ENCODE assay signal across 17 mouse cellular contexts in the genomic region with DNA sequence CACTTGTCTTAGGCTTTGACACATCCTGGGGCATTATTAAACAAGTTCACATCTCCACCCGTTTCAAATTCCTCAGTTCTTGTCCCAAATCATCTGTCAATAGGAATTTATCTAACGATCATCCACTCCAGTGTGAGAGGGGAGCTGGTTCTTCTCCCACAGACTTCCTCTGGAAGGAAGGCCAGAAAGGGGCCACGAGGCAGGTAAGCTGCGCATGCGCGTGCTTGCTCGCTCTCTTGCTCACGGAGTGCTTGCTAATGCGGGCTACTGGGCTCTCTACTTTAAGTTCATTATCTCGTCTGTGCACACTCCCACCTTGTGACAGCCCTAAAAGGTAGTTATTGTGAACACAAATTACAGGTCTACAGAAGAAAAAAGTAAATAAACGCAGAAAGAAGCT. TPM values are rescaled to one million over a fixed set of nuclear protein-coding genes. Genes with fewer than 3 reads are reported as not detected.
DNase-seq lines count a peak whose midpoint lies in the region; ATAC-seq and TF ChIP-seq lines count a peak whose summit lies in the region.
"Had no signal": no experiment of that assay in that cellular context is flagged by ENCODE, and none has a peak within 500 bp of the region (broad histone marks: within the 10 kb centered on the region; RNA-seq: fewer than 3 reads in every experiment).

No protein-coding gene starts in this region.

- no peaks in the 10 kb centered on the region; the same call in 1 of the 2 replicates for H3K4me1 ChIP-seq in midbrain, embryonic 11.5 days (ENCODE audit: control insufficient read depth, insufficient read depth, low read length)
- H3K4me1 ChIP-seq in midbrain, embryonic 15.5 days: no peaks in the 10 kb centered on the region
- H3K4me1 ChIP-seq in testis, adult 2 months (ENCODE audit: control insufficient read depth, insufficient read depth, low read length): peaks cover 4% of the 10 kb centered on the region

- H3K27ac ChIP-seq in midbrain, embryonic 11.5 days (ENCODE audit: low read depth, low read length): no peak overlapping the region
- H3K27ac ChIP-seq in midbrain, embryonic 15.5 days: no peak overlapping the region
- H3K27ac ChIP-seq in testis, adult 2 months (ENCODE audit: control insufficient read depth, insufficient read depth, low read depth, low read length): no peak overlapping the region
- H3K27ac ChIP-seq: embryonic facial prominence, embryonic 13.5 days; embryonic facial prominence, embryonic 15.5 days; forebrain, embryonic 10.5 days; forebrain, embryonic 12.5 days had no signal

- no peak overlapping the region for H3K4me2 ChIP-seq in midbrain, embryonic 11.5 days
- no peak overlapping the region for H3K4me2 ChIP-seq in midbrain, embryonic 15.5 days
- H3K4me2 ChIP-seq: embryonic facial prominence, embryonic 13.5 days; embryonic facial prominence, embryonic 15.5 days; forebrain, embryonic 12.5 days had no signal

- 85% methylated on average over 11 of the region's 11 CpGs for WGBS in midbrain, embryonic 11.5 days
- WGBS in midbrain, embryonic 15.5 days: 79% methylated on average over 11 of the region's 11 CpGs

- H3K4me3 ChIP-seq in midbrain, embryonic 11.5 days (ENCODE audit: low read depth, low read length): no peak overlapping the region
- H3K4me3 ChIP-seq in midbrain, embryonic 15.5 days: no peak overlapping the region
- H3K4me3 ChIP-seq in testis, adult 2 months (ENCODE audit: control insufficient read depth, low read depth, low read length): peak overlapping the region; percentile 64
- H3K4me3 ChIP-seq: embryonic facial prominence, embryonic 13.5 days; embryonic facial prominence, embryonic 15.5 days; erythroblast, embryonic 14.5 days; forebrain, embryonic 10.5 days; forebrain, embryonic 12.5 days had no signal

- ATAC-seq in midbrain, embryonic 11.5 days (ENCODE audit: low FRiP score): no peak
- no peak for ATAC-seq in midbrain, embryonic 15.5 days (replicated peaks)
- ATAC-seq: activated CD4-positive, CD25-positive, alpha-beta regulatory T cell, adult 4 months; forebrain, embryonic 16.5 days; Patski had no signal

- DNase-seq in midbrain, embryonic 11.5 days (ENCODE audit: low spot score, missing footprints): peak; percentile 75
- DNase-seq in testis, postnatal 10 days (ENCODE audit: low spot score): no peak
- DNase-seq in brain, adult 2 months (ENCODE audit: low read depth, low spot score): peak; percentile 13
- DNase-seq in urinary bladder, postnatal 10 days (ENCODE audit: low spot score): no peak
- DNase-seq in thymus, postnatal 14 days: no peak
- DNase-seq: adrenal gland, adult 8-10 months; cerebellum, adult 9-11 months had no signal

- H3K9me3 ChIP-seq in midbrain, embryonic 11.5 days (ENCODE audit: control insufficient read depth, low read length): peaks cover 3% of the 10 kb centered on the region; the same call in 1 of the 2 replicates
- H3K9me3 ChIP-seq in midbrain, embryonic 15.5 days: no peaks in the 10 kb centered on the region
- H3K9me3 ChIP-seq: embryonic facial prominence, embryonic 13.5 days; embryonic facial prominence, embryonic 15.5 days; forebrain, embryonic 10.5 days had no signal

- H3K27me3 ChIP-seq in midbrain, embryonic 11.5 days (ENCODE audit: control insufficient read depth, insufficient read depth, low read length): no peaks in the 10 kb centered on the region
- H3K27me3 ChIP-seq in midbrain, embryonic 15.5 days (replicated peaks): no peaks in the 10 kb centered on the region
- H3K27me3 ChIP-seq in testis, adult 2 months (ENCODE audit: control insufficient read depth, insufficient read depth, low read length): no peaks in the 10 kb centered on the region
- H3K27me3 ChIP-seq: embryonic facial prominence, embryonic 13.5 days; embryonic facial prominence, embryonic 15.5 days; forebrain, embryonic 12.5 days; Patski had no signal

- TF ChIP-seq CTCF in testis, adult 2 months (IDR thresholded peaks at IDR 0.05; ENCODE audit: control insufficient read depth, insufficient read depth, insufficient replicate concordance, low read depth, low read length): no peak

- H3K36me3 ChIP-seq in midbrain, embryonic 11.5 days (ENCODE audit: control insufficient read depth, insufficient read depth, low read length): no peaks in the 10 kb centered on the region
- no peaks in the 10 kb centered on the region for H3K36me3 ChIP-seq in midbrain, embryonic 15.5 days (replicated peaks)
- no peaks in the 10 kb centered on the region for H3K36me3 ChIP-seq in testis, adult 2 months (ENCODE audit: control insufficient read depth, insufficient read depth, low read length)
- H3K36me3 ChIP-seq: embryonic facial prominence, embryonic 13.5 days; embryonic facial prominence, embryonic 15.5 days; forebrain, embryonic 10.5 days; forebrain, embryonic 12.5 days had no signal

- no peak overlapping the region for H3K9ac ChIP-seq in midbrain, embryonic 11.5 days (ENCODE audit: low read length)
- H3K9ac ChIP-seq in midbrain, embryonic 15.5 days: no peak overlapping the region
- H3K9ac ChIP-seq: embryonic facial prominence, embryonic 13.5 days; embryonic facial prominence, embryonic 15.5 days; forebrain, embryonic 12.5 days had no signal

- no peak for TF ChIP-seq POLR2A in testis, adult 2 months (IDR thresholded peaks at IDR 0.05; ENCODE audit: control insufficient read depth, low read depth, low read length)

RNA-seq across cellular contexts. Expression of gene Dmrtb1, which starts 17.6 kb away (rescaled TPM):
- polyA plus RNA-seq in midbrain, embryonic 11.5 days (2014; fragmentation: Nextera tagmentation; extraction: Ambion mirVana): 11.6 and 12.8 TPM in 2 replicates
- polyA plus RNA-seq in midbrain, embryonic 15.5 days (2015; fragmentation: Nextera tagmentation; extraction: Ambion mirVana): 52.0 and 58.2 TPM in 2 replicates
- polyA plus RNA-seq in testis, adult 2 months (2012; rRNA removed): 921 and 1,095 TPM in 2 replicates
- polyA plus RNA-seq: activated CD4-positive, CD25-positive, alpha-beta regulatory T cell, adult 4 months; Patski had no signal

Comparison
In these comparisons a context has a peak if more than half of its experiments do, and no peak if none do; other contexts are left out.
1. DNase-seq: peak in midbrain, embryonic 11.5 days (single experiment) and brain, adult 2 months (single experiment); none in testis, postnatal 10 days (single experiment), urinary bladder, postnatal 10 days (single experiment) and thymus, postnatal 14 days (single experiment).
2. RNA of gene Dmrtb1, which starts 17.6 kb away (polyA plus RNA-seq): 921 to 1,095 TPM in testis, adult 2 months; 52.0 to 58.2 TPM in midbrain, embryonic 15.5 days and 11.6 to 12.8 TPM in midbrain, embryonic 11.5 days; every median in the first group is over 10 times any median in the second.